Mouse (Mus musculus): ENCODE results near the gene Usp47.
"Not testable (repeated sequence)": the region's sequence is repeated elsewhere in the genome, so short reads cannot be mapped to it uniquely, and the experiment has no call there.

The Usp47 gene

GRCm38 (mm10) chr7:112040271-112040670 lies 17.0 kb downstream of the Usp47 start:
- no peak for DNase-seq (ENCODE audit: low spot score)

- no peak for DNase-seq (ENCODE audit: low spot score)
Measured at GRCm38 (mm10) chr7:112042758-112043157, 19.5 kb downstream of the Usp47 start.

GRCm38 (mm10) chr7:112045249-112045648 lies 21.9 kb downstream of the Usp47 start:
- no peak for DNase-seq (ENCODE audit: low spot score)

- DNase-seq (ENCODE audit: low spot score) = no peak
Measured at GRCm38 (mm10) chr7:112045794-112046388, 22.6 kb downstream of the Usp47 start.

GRCm38 (mm10) chr7:112048643-112049042 lies 25.3 kb downstream of the Usp47 start:
- DNase-seq (ENCODE audit: low spot score) = no peak

- no peak for DNase-seq (ENCODE audit: low spot score)
Measured at GRCm38 (mm10) chr7:112053667-112054066, 30.4 kb downstream of the Usp47 start.

GRCm38 (mm10) chr7:112055901-112056625 lies 32.8 kb downstream of the Usp47 start:
- DNase-seq (ENCODE audit: low spot score) = no peak

GRCm38 (mm10) chr7:112074868-112075267 lies 51.6 kb downstream of the Usp47 start:
- no peak for DNase-seq (ENCODE audit: low spot score)

- no peak for DNase-seq (ENCODE audit: low spot score)
Measured at GRCm38 (mm10) chr7:112082636-112083035, 59.3 kb downstream of the Usp47 start.

- no peak for DNase-seq (ENCODE audit: low spot score)
Measured at GRCm38 (mm10) chr7:112084222-112084621, 60.9 kb downstream of the Usp47 start.

GRCm38 (mm10) chr7:112085062-112085461 lies 61.8 kb downstream of the Usp47 start:
- peak; percentile 37 for DNase-seq (ENCODE audit: low spot score)

- no peak for DNase-seq (ENCODE audit: low spot score)
Measured at GRCm38 (mm10) chr7:112086186-112086585, 62.9 kb downstream of the Usp47 start.

- not testable (repeated sequence) for DNase-seq (ENCODE audit: low spot score)
Measured at GRCm38 (mm10) chr7:112094923-112095322, 71.6 kb downstream of the Usp47 start.

GRCm38 (mm10) chr7:112100887-112101286 lies 77.6 kb downstream of the Usp47 start:
- peak; percentile 18 for DNase-seq (ENCODE audit: low spot score)

- DNase-seq (ENCODE audit: low spot score) = no peak
Measured at GRCm38 (mm10) chr7:112102933-112103332, 79.6 kb downstream of the Usp47 start.

GRCm38 (mm10) chr7:112103816-112104215 lies 80.5 kb downstream of the Usp47 start:
- no peak for DNase-seq (ENCODE audit: low spot score)

- DNase-seq (ENCODE audit: low spot score) = no peak
Measured at GRCm38 (mm10) chr7:112108757-112109156, 85.5 kb downstream of the Usp47 start.

GRCm38 (mm10) chr7:112110638-112111372 lies 87.5 kb downstream of the Usp47 start:
- DNase-seq (ENCODE audit: low spot score) = no peak

GRCm38 (mm10) chr7:112117501-112117900 lies 94.2 kb downstream of the Usp47 start:
- DNase-seq (ENCODE audit: low spot score) = no peak

GRCm38 (mm10) chr7:112118086-112118485 lies 94.8 kb downstream of the Usp47 start:
- no peak for DNase-seq (ENCODE audit: low spot score)

GRCm38 (mm10) chr7:112119248-112119647 lies 95.9 kb downstream of the Usp47 start:
- no peak for DNase-seq (ENCODE audit: low spot score)

GRCm38 (mm10) chr7:112120861-112121810 lies 97.8 kb downstream of the Usp47 start:
- no peak for DNase-seq (ENCODE audit: low spot score)
